Mouse (Mus musculus) heart, adult 2 months (tissue): Measurements from ENCODE around the gene Egln3.

ENCODE experiments used
- CTCF ChIP-seq: fragments of 200-600 bp; IDR thresholded peaks from 2 replicates; pipeline ENCODE4 v1.8.1; 2022; ENCODE audit warnings: antibody characterized with exemption, mild to moderate bottlenecking, moderate library complexity
- POLR2A ChIP-seq: fragments of 200-500 bp; IDR thresholded peaks from 2 replicates; pipeline ENCODE4 v1.6.1; 2011; ENCODE audit warnings: mild to moderate bottlenecking, low read depth, low read length, control low read depth; ENCODE audit not compliant: insufficient read depth

DNA sequence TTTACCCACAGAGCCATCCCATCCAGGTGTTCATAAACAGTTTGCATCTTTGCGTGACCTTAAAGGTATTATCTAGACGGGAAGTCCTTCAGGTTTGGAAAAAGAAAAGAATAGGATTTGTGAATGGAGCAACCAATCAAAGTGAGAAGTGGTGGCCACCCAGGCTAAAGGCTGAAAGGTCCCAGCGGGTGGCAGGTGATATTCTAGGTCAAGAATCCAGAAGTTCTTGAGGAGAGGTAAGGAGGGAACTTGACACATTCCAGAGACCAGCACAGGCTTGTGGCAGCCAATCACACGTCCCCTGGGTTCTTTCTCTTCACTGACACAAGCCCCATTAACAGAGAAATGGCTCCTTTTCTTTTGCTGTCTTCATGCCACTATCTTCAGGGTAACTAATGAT is 21.9 kb upstream of the Egln3 start:
- no peak for TF ChIP-seq CTCF
- TF ChIP-seq POLR2A = no peak
